Mouse (Mus musculus): ENCODE results near the gene Tm7sf2.

Tm7sf2 gene

GRCm38 (mm10) chr19:6067724-6068415, at the start of gene Tm7sf2:
TSS of gene Tm7sf2 (minus strand) at chr19:6068373.
- DNase-seq (ENCODE audit: inconsistent age in 2 of 2, low spot score in 1 of 2), result peak; percentile 96 to 97

DNA sequence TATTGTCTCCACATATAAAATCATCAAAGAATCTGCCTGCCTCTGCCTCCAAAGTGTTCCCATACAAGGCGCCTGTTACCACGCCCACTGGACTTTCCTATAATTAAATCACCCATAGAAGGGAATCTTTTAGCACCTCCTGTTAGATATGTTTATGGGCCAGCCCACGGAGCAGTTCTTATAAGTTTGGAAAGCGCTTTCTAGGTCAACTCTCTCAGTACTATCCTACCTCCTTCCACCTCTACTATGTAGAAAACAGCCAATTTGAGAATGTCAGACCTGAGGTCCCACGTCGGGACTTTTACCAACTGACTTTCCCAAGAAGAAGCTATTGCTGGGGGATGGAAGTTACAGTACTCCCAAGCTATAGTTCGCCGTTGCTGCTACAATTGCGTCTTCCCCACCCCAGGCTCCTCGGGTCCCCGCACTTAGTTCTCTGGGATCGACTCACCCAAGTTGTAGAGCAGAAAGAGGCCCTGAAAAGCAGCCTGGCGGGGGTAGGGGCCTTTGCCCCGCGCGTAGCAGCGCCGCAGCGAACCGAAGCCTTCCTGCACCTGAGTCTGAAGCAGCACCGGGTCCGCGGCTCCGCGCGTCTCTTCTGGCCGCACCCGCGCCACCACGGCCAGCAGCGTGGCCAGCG, 49.3 kb upstream of the Tm7sf2 start:
- no peak for DNase-seq (ENCODE audit: inconsistent age in 2 of 2, low spot score in 1 of 2)

- peak; percentile 38 to 65 for DNase-seq (ENCODE audit: inconsistent age in 2 of 2, low spot score in 1 of 2)
Observed at GRCm38 (mm10) chr19:6116113-6116850, 48.1 kb upstream of the Tm7sf2 start.

- DNase-seq (ENCODE audit: inconsistent age in 2 of 2, low spot score in 1 of 2), result no peak
Observed at GRCm38 (mm10) chr19:6113116-6113515, 44.9 kb upstream of the Tm7sf2 start.

DNA sequence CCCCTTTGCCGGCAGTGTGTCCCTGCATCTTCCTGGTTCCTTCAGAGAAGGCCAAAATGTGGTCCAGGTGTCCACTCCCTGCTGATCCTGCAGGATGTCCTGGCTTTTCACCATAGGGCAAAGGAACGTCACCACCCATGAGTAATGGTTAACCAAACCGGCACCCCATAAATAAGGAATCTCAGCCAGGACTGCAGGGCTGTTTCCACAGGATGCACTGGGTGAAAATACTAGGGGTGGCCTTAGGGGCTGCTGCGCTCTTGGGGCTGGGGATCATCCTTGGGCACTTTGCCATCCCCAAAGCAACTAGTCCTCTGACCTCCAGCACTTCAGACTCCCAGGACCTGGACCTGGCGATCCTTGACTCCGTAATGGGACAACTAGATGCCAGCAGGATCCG, 37.4 kb upstream of the Tm7sf2 start, which contains the start of gene Naaladl1:
Gene Naaladl1, plus strand, starts transcription at position 197 of the 400 bp plus-strand sequence.
- no peak for DNase-seq (ENCODE audit: inconsistent age in 2 of 2, low spot score in 1 of 2)

DNA sequence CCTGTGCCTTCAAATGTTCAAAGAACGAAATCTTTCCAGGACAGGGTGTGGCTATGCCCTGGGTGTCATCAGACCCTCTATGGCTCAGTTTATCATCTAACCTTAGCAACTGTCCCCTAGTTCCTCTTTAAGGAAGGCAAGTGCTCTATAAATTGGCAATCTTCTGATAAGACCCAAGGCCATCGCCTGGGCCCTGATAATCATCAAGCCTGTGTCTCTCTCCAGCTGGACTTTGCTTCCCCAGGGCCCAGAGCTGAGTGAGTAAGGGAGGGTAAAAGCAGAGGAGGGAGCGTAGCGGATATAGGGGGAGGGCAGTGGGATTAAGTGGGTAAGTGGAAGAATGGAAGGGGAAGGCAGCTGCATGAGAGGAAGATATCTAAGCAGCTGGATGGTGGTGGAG, 36.3 kb upstream of the Tm7sf2 start:
- no peak for DNase-seq (ENCODE audit: inconsistent age in 2 of 2, low spot score in 1 of 2)

DNA sequence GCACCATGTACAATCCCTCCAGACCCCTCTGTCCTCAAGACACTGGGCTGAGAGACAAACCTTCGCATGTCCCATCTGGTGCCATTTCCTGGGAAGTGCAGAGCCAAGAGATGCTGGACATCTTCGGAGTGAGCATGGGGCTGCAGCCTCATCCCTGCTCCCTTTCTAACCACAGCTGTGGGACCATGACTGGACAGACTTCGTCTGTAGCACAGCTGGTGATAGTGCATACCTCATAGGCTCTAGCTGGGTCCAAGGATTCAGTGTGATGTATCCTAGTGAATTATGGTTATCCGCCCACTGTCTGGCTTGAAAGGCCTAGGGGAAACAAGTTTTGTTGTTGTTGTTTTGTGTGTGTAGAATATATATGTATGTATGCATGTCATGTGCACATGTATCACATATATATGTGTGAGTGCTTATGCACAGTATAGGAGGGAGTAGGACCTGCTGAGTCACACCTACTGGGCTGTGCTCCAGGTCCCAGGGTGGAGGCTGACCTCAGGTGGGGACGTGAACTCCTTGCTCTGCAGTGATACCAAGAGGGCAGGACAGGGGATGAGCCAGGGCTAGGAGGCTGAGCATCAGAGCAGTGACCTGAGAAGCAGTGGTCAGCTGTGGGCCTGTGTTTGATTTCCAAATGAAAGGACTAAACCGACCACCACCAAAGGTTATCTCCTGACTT, 34.1 kb upstream of the Tm7sf2 start:
- DNase-seq (ENCODE audit: inconsistent age in 2 of 2, low spot score in 1 of 2), result no peak

DNA sequence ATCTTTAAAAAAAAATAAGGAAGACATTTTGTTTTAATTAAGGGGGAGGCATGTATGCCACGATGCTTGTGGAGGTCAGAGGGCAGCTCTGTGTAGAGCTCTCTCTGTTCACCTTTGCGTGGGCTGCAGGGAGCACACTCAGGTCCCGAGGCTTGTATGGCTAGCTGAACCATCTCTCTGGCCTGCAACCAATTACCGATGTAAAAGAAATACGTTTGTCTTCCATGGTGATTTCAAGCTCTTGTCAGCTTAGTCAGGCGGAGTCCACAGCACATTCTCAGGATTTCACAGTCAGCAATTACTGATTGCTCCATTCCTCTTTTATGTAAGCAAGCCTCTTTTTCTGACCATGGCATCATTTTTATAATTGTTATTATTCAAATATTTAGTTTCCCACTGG, 33.0 kb upstream of the Tm7sf2 start:
- DNase-seq (ENCODE audit: inconsistent age in 2 of 2, low spot score in 1 of 2), result no peak

GRCm38 (mm10) chr19:6097847-6098246, 29.7 kb upstream of the Tm7sf2 start:
- DNase-seq (ENCODE audit: inconsistent age in 2 of 2, low spot score in 1 of 2), result peak in 1 of 2 experiments; percentile 41

- no peak for DNase-seq (ENCODE audit: inconsistent age in 2 of 2, low spot score in 1 of 2)
Observed at GRCm38 (mm10) chr19:6094119-6094518, 25.9 kb upstream of the Tm7sf2 start, which contains the start of gene AC131692.1. TSS of gene AC131692.1 (plus strand) at chr19:6094419.

- no peak for DNase-seq (ENCODE audit: inconsistent age in 2 of 2, low spot score in 1 of 2)
Observed at GRCm38 (mm10) chr19:6088841-6089240, 20.7 kb upstream of the Tm7sf2 start.

DNA sequence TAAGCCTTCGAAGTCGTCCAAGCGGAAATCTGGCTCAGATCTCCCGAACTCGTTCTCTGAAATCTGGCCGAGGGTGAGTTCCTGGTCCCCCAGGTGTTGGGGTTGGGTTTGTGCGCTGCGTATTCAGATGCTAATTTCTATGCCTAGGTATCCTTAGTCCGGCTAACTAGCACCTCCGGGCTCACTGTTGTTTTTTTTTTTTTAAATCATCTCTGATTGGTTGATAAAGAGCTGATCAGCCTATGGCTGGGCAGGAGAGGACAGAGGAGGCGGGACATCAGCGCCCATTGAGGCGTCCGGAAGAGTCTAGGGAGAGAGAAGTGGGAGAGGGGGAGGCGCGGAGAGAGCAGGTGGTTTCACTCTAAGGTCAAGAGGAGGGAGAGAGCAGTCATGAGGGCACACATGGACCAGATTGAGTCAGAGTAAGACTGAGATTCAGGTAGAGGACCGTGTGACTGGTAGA, 17.3 kb upstream of the Tm7sf2 start:
- DNase-seq (ENCODE audit: inconsistent age in 2 of 2, low spot score in 1 of 2), result peak; percentile 44 to 81

DNA sequence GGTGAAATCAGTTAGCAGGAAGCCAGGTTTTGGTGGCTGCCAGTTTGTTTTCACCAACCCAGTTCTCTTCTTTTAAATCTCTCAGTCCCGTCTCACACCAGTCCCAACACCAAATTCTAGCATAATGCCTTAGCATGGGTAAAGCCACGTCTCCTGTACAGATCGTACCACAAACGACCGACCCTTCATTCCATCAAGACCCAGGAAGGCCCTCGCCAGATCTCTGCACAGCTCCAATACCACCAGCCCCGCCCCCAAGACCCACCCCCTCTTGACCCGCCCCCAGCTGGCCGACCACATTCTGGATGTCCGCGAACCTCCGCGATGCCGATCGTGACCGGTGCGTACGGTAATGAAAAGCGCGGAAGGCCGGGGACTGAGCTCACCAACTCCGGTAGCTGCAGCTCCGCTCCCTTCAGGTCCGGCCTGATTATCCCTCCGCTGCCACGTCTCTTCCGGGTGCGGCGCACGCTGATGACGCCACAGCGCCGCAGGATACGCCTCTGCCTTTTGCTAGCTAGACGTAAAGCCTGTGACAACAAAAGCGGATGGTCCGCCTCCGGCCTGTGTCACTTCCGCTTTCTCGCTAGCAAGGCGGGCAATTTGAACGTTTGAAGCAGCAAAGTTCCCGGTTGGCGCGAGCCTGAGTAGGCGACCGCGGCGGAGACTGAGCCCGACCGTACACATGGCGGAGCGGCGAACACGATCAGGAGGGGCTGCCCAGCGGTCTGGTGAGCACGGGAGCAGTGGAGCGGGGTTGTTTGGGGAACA, 16.5 kb upstream of the Tm7sf2 start, which contains the start of the genes Zfpl1 and Cdca5:
Gene Zfpl1, minus strand, starts transcription at position 479 of the 771 bp plus-strand sequence.
Gene Cdca5, plus strand, starts transcription at position 506 of the 771 bp plus-strand sequence.
- DNase-seq (ENCODE audit: inconsistent age in 2 of 2, low spot score in 1 of 2), result peak; percentile 96 to 98

GRCm38 (mm10) chr19:6082156-6082555, 14.0 kb upstream of the Tm7sf2 start, which contains the start of gene Gm28374:
TSS of gene Gm28374 (minus strand) at chr19:6082256.
- no peak for DNase-seq (ENCODE audit: inconsistent age in 2 of 2, low spot score in 1 of 2)

DNA sequence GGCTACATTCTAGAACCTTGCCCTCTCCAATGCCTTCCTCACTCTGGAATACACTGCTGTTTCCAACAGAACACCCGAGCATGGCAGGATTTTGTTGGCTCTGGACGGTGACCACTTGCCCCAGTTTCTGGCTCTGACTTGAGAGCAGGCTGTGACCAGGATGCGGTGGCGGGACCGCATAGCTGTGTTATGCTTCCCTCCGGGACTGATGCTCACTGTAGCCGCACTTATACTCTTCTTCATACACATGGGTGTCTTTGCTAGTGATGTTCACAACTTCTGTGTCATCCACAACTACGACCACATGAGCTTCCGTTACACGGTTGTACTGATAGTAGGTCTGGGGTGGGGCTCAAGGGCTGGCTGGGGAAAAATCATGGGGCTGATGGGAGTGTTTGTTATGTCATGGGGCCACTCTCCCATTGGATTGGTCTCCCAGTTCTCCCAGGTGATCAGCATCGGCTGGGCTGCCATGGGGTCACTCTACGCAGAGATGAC, 11.9 kb upstream of the Tm7sf2 start, which contains the start of gene Tmem262:
Gene Tmem262, plus strand, starts transcription at position 51 of the 498 bp plus-strand sequence.
- no peak for DNase-seq (ENCODE audit: inconsistent age in 2 of 2, low spot score in 1 of 2)

GRCm38 (mm10) chr19:6076564-6077393, 8.6 kb upstream of the Tm7sf2 start, which contains the start of gene Vps51:
TSS of gene Vps51 (minus strand) at chr19:6077231.
- DNase-seq (ENCODE audit: inconsistent age in 2 of 2, low spot score in 1 of 2), result peak; percentile 87 to 96

DNA sequence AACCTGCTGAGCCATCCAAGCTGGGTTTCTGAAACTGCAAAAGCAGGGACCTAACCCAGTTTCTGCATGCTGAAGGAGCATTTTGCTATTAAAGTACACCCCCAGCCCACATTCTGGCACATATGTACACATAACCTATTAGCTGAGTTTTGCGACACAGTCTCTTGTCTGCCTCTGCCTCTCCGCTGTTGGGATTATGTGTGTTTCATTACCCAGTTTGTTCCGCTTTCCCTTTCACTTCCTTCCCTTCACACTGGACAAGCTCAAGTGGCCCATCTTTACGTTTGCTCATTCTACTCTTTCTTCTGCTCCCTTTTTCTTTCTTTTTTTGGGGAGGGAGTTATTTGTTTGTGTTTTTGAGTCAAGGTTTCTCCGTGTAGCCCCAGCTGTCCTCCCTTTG, 5.7 kb upstream of the Tm7sf2 start:
- no peak for DNase-seq (ENCODE audit: inconsistent age in 2 of 2, low spot score in 1 of 2)

DNA sequence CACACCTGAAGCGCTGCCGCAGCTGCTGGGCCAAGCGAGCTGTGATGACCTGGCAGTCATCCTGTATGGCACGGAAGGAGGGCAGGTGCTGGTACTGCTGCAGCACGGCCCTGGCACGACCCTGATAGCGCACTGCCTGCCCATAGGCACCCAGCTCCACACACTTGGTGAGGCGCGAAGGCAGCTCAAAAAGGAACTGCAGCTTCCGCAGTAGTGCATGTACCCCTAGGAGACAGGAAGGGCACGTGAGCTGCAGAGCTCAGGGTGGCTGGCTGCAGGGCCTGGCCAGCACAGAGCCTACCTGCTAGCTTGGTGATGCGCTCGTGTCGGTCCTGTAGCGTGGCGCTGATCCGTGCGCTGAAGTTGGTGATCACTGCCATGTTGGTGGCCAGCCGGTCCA, 3.1 kb upstream of the Tm7sf2 start:
- DNase-seq (ENCODE audit: inconsistent age in 2 of 2, low spot score in 1 of 2), result no peak
